14 mouse cellular contexts compared by ENCODE assay signal in genomic region chr11:79702092-79702491, GRCm38 (mm10).
DNase-seq lines count a peak whose midpoint lies in the region; ATAC-seq and TF ChIP-seq lines count a peak whose summit lies in the region.
"Had no signal": no experiment of that assay in that cellular context is flagged by ENCODE, and none has a peak within 500 bp of the region (broad histone marks: within the 10 kb centered on the region; RNA-seq: fewer than 3 reads in every experiment).

No protein-coding gene starts in this region.

- ATAC-seq in embryonic facial prominence, embryonic 15.5 days (ENCODE audit: insufficient number of reproducible peaks, low FRiP score, low TSS enrichment, low read depth) = no peak
- ATAC-seq in hindbrain, embryonic 15.5 days (ENCODE audit: low FRiP score, low read depth) = no peak
- no peak for ATAC-seq in neural tube, embryonic 12.5 days (ENCODE audit: low FRiP score, low read depth)
- ATAC-seq: Patski had no signal

- intact Hi-C loops in left cerebral cortex, adult 2 months (cut with DNase I) = no loop called here

- H3K4me1 ChIP-seq in embryonic facial prominence, embryonic 15.5 days = peaks cover 48% of the 10 kb centered on the region
- peaks cover 44% of the 10 kb centered on the region for H3K4me1 ChIP-seq in hindbrain, embryonic 15.5 days (replicated peaks)
- peaks cover 28% of the 10 kb centered on the region for H3K4me1 ChIP-seq in neural tube, embryonic 12.5 days

- H3K27me3 ChIP-seq in embryonic facial prominence, embryonic 15.5 days = no peaks in the 10 kb centered on the region
- H3K27me3 ChIP-seq in hindbrain, embryonic 15.5 days = no peaks in the 10 kb centered on the region
- H3K27me3 ChIP-seq in neural tube, embryonic 12.5 days (replicated peaks) = no peaks in the 10 kb centered on the region
- H3K27me3 ChIP-seq: Patski had no signal

- H3K4me3 ChIP-seq in left cerebral cortex, adult 2 months = 0 out of 2 replicates have a peak overlapping the region, but pooled peaks have one; percentile 14
- 0 out of 2 replicates have a peak overlapping the region, but pooled peaks have one; percentile 81 for H3K4me3 ChIP-seq in embryonic facial prominence, embryonic 15.5 days (replicated peaks)
- peak overlapping the region; percentile 92 for H3K4me3 ChIP-seq in hindbrain, embryonic 15.5 days
- no peak overlapping the region for H3K4me3 ChIP-seq in neural tube, embryonic 12.5 days

- no peak for DNase-seq in left cerebral cortex, adult 2 months (ENCODE audit: extremely low spot score in 1 of 2, low spot score in 2 of 2)
- DNase-seq in left cerebral cortex, adult 9 months (ENCODE audit: low spot score in 2 of 2) = no peak
- DNase-seq in adrenal gland, adult (ENCODE audit: inconsistent age in 2 of 2, low spot score in 1 of 2) = no peak
- DNase-seq in lung, postnatal 36 days = no peak
- DNase-seq in spleen, postnatal 14 days (ENCODE audit: low spot score in 2 of 2) = no peak
- DNase-seq: adrenal gland, postnatal 14 days; heart, adult 11 months; liver; lung, postnatal 10 days had no signal

- WGBS in embryonic facial prominence, embryonic 15.5 days = 65% methylated on average over 6 of the region's 6 CpGs
- 35% methylated on average over 6 of the region's 6 CpGs for WGBS in hindbrain, embryonic 15.5 days
- WGBS in neural tube, embryonic 12.5 days = 62% methylated on average over 6 of the region's 6 CpGs

- TF ChIP-seq CTCF in left cerebral cortex, adult 2 months (IDR thresholded peaks at IDR 0.05) = no peak

- H3K9ac ChIP-seq in embryonic facial prominence, embryonic 15.5 days = no peak overlapping the region
- no peak overlapping the region; the same call in 1 of the 2 replicates for H3K9ac ChIP-seq in hindbrain, embryonic 15.5 days
- H3K9ac ChIP-seq in neural tube, embryonic 12.5 days = no peak overlapping the region

- peak overlapping the region; percentile 58; the same call in 1 of the 2 replicates for H3K4me2 ChIP-seq in embryonic facial prominence, embryonic 15.5 days (replicated peaks)
- H3K4me2 ChIP-seq in hindbrain, embryonic 15.5 days = peak overlapping the region; percentile 66
- peak overlapping the region; percentile 71 for H3K4me2 ChIP-seq in neural tube, embryonic 12.5 days (replicated peaks)

- peak overlapping the region; percentile 36; the same call in 1 of the 2 replicates for H3K27ac ChIP-seq in left cerebral cortex, adult 2 months
- no peak overlapping the region for H3K27ac ChIP-seq in embryonic facial prominence, embryonic 15.5 days (replicated peaks)
- peak overlapping the region; percentile 99 for H3K27ac ChIP-seq in hindbrain, embryonic 15.5 days (replicated peaks)
- H3K27ac ChIP-seq in neural tube, embryonic 12.5 days = peak overlapping the region; percentile 8; the same call in 1 of the 2 replicates
- H3K27ac ChIP-seq: stomach, postnatal 0 days had no signal

- H3K36me3 ChIP-seq in embryonic facial prominence, embryonic 15.5 days = peaks cover 7% of the 10 kb centered on the region
- no peaks in the 10 kb centered on the region for H3K36me3 ChIP-seq in hindbrain, embryonic 15.5 days
- peaks cover 6% of the 10 kb centered on the region for H3K36me3 ChIP-seq in neural tube, embryonic 12.5 days

- no peaks in the 10 kb centered on the region for H3K9me3 ChIP-seq in embryonic facial prominence, embryonic 15.5 days (replicated peaks)
- H3K9me3 ChIP-seq in hindbrain, embryonic 15.5 days = no peaks in the 10 kb centered on the region
- H3K9me3 ChIP-seq in neural tube, embryonic 12.5 days = no peaks in the 10 kb centered on the region
